Mouse (Mus musculus): ENCODE results near the gene Gm49510. TPM values are rescaled to one million over a fixed set of nuclear protein-coding genes. Genes with fewer than 3 reads are reported as not detected.

Gene Gm49510
- polyA plus RNA-seq, 1 experiment = not detected

GRCm38 (mm10) chr15:78927788-78928457 lies 28.5 kb downstream of the Gm49510 start:
- TF ChIP-seq CTCF (IDR thresholded peaks at IDR 0.05; ENCODE audit: insufficient read depth, low read depth, low read length) (no peak), POLR2A (IDR thresholded peaks at IDR 0.05; ENCODE audit: insufficient read depth, low read depth, low read length) (no peak)
- Histone ChIP-seq H3K4me3 (ENCODE audit: insufficient read depth, low read depth, low read length) (peak overlapping the region; percentile 41), H3K4me1 (ENCODE audit: control insufficient read depth, insufficient read depth, low read length) (peaks cover 33% of the 10 kb centered on the region), H3K27ac (ENCODE audit: insufficient read depth, low read depth, low read length) (peak overlapping the region; percentile 55)
- under 1% methylated on average over 30 of the region's 35 CpGs for WGBS

- Histone ChIP-seq H3K4me1 (ENCODE audit: control insufficient read depth, insufficient read depth, low read length) (peaks cover 33% of the 10 kb centered on the region), H3K27ac (ENCODE audit: insufficient read depth, low read depth, low read length) (peak overlapping the region; percentile 6; the same call in 1 of the 2 replicates)
- TF ChIP-seq POLR2A (IDR thresholded peaks at IDR 0.05; ENCODE audit: insufficient read depth, low read depth, low read length) (no peak), CTCF (IDR thresholded peaks at IDR 0.05; ENCODE audit: insufficient read depth, low read depth, low read length) (no peak)
These were observed 29.1 kb downstream of the Gm49510 start for GRCm38 (mm10) chr15:78928539-78928938.

GRCm38 (mm10) chr15:78930192-78930706 lies 30.8 kb downstream of the Gm49510 start:
- WGBS = 91% methylated on average over 6 of the region's 6 CpGs
- Histone ChIP-seq H3K27ac (ENCODE audit: insufficient read depth, low read depth, low read length) (no peak overlapping the region), H3K4me1 (ENCODE audit: control insufficient read depth, insufficient read depth, low read length) (peaks cover 31% of the 10 kb centered on the region), H3K4me3 (ENCODE audit: insufficient read depth, low read depth, low read length) (no peak overlapping the region)
- no peak for TF ChIP-seq CTCF (IDR thresholded peaks at IDR 0.05; ENCODE audit: insufficient read depth, low read depth, low read length)
- no peak for TF ChIP-seq POLR2A (IDR thresholded peaks at IDR 0.05; ENCODE audit: insufficient read depth, low read depth, low read length)

More at GRCm38 (mm10) chr15:78928539-78928938, 29.1 kb downstream of the Gm49510 start:
- WGBS = 46% methylated on average over 8 of the region's 8 CpGs
- no peak overlapping the region for H3K4me3 ChIP-seq (ENCODE audit: insufficient read depth, low read depth, low read length)

GRCm38 (mm10) chr15:78930801-78931426 lies 31.4 kb downstream of the Gm49510 start:
- Histone ChIP-seq H3K4me1 (ENCODE audit: control insufficient read depth, insufficient read depth, low read length) (peaks cover 25% of the 10 kb centered on the region), H3K4me3 (ENCODE audit: insufficient read depth, low read depth, low read length) (no peak overlapping the region), H3K27ac (ENCODE audit: insufficient read depth, low read depth, low read length) (no peak overlapping the region)
- WGBS = 91% methylated on average over 7 of the region's 7 CpGs
- TF ChIP-seq POLR2A (IDR thresholded peaks at IDR 0.05; ENCODE audit: insufficient read depth, low read depth, low read length) (no peak), CTCF (IDR thresholded peaks at IDR 0.05; ENCODE audit: insufficient read depth, low read depth, low read length) (no peak)

DNA sequence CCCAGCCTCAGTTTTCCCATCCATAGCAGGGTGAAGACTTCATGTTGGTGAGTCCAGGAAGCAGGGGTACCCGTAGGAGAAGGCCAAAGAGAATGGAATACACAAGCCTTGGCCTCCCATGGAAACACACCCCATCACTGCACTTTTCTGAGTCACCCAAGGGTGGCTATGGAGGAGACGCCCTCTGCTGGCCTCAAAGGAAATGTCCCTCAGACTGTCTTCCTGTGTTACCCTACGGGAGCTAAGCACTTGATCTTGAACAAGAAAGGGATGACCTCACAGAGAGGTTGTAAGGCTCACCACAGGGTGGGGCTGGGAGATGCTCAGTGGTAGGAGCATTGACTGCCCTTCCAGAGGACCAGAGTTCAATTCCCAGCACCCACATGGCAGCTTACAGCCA lies 32.1 kb downstream of the Gm49510 start:
- WGBS = 17% methylated on average over 3 of the region's 3 CpGs
- Histone ChIP-seq H3K4me1 (ENCODE audit: control insufficient read depth, insufficient read depth, low read length) (peaks cover 23% of the 10 kb centered on the region), H3K4me3 (ENCODE audit: insufficient read depth, low read depth, low read length) (no peak overlapping the region), H3K27ac (ENCODE audit: insufficient read depth, low read depth, low read length) (no peak overlapping the region)
- TF ChIP-seq CTCF (IDR thresholded peaks at IDR 0.05; ENCODE audit: insufficient read depth, low read depth, low read length) (no peak), POLR2A (IDR thresholded peaks at IDR 0.05; ENCODE audit: insufficient read depth, low read depth, low read length) (no peak)

DNA sequence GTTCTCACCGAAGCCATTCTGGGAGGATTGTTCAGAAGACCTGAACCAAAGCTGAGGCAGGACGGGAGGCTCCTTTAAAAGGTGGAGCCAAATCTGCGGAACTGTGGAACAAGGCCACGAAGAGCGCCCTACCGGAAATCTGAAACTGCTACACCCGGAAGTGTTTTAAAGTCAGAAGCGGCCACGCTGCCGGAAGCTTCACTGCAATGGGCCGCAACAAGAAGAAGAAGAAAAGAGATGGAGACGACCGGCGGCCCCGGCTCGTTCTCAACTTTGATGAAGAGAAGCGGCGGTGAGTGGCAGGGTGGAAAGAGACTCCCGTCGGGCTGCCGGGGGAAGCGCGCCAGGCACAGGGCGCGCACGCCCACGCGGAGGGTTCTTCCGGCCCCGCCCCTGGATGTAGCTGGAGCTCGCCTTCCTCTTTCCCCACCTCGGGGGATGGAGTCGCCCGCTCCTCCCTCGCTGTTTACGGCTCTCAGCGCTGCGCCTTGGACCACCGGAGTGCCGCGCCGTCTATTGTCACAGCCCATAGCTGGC lies 35.4 kb downstream of the Gm49510 start, which contains the start of gene Nol12:
Nol12 (plus strand) TSS at position 150 of the 537 bp plus-strand sequence.
- Histone ChIP-seq H3K4me3 (ENCODE audit: insufficient read depth, low read depth, low read length) (peak within 1 kb of the TSS; percentile 65), H3K27ac (ENCODE audit: insufficient read depth, low read depth, low read length) (peak within 1 kb of the TSS; percentile 61; the same call in 1 of the 2 replicates), H3K4me1 (ENCODE audit: control insufficient read depth, insufficient read depth, low read length) (peaks cover 11% of the 10 kb centered on the region)
- 0% methylated on average over 42 of the region's 42 CpGs for WGBS
- TF ChIP-seq POLR2A (IDR thresholded peaks at IDR 0.05; ENCODE audit: insufficient read depth, low read depth, low read length) = peak; percentile 51
- no peak for TF ChIP-seq CTCF (IDR thresholded peaks at IDR 0.05; ENCODE audit: insufficient read depth, low read depth, low read length)

- whole genome bisulfite sequencing = 91% methylated on average over 12 of the region's 12 CpGs
- TF ChIP-seq CTCF (IDR thresholded peaks at IDR 0.05; ENCODE audit: insufficient read depth, low read depth, low read length) (no peak), POLR2A (IDR thresholded peaks at IDR 0.05; ENCODE audit: insufficient read depth, low read depth, low read length) (no peak)
- Histone ChIP-seq H3K27ac (ENCODE audit: insufficient read depth, low read depth, low read length) (no peak overlapping the region), H3K4me1 (ENCODE audit: control insufficient read depth, insufficient read depth, low read length) (peaks cover 11% of the 10 kb centered on the region), H3K4me3 (ENCODE audit: insufficient read depth, low read depth, low read length) (no peak overlapping the region)
These were observed 36.9 kb downstream of the Gm49510 start for GRCm38 (mm10) chr15:78936403-78936802.

DNA sequence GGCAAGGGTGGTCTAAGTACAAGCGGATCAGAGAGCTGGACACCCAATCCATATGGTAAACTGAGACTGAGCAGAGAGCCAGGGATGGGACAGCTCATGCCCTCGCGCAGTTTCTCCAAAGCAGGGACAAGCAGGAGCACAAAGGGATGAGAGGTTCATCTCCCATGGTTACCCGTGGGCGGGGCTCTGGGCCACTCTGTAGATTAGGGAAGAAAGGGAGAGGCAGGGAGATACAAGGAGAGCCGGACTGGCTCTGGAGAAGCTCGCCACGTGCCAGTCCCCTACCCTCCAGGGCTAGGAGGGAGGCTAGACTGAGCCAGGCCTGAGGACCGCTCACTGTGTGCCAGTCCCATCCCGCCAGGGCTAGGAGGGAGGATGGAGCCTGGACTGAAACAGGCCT lies 37.8 kb downstream of the Gm49510 start:
- Histone ChIP-seq H3K4me3 (ENCODE audit: insufficient read depth, low read depth, low read length) (no peak overlapping the region), H3K27ac (ENCODE audit: insufficient read depth, low read depth, low read length) (no peak overlapping the region), H3K4me1 (ENCODE audit: control insufficient read depth, insufficient read depth, low read length) (peaks cover 11% of the 10 kb centered on the region)
- no peak for TF ChIP-seq POLR2A (IDR thresholded peaks at IDR 0.05; ENCODE audit: insufficient read depth, low read depth, low read length)
- TF ChIP-seq CTCF (IDR thresholded peaks at IDR 0.05; ENCODE audit: insufficient read depth, low read depth, low read length) = no peak
- 81% methylated on average over 10 of the region's 10 CpGs for WGBS

- no peak overlapping the region for H3K27ac ChIP-seq (ENCODE audit: insufficient read depth, low read depth, low read length)
- H3K4me1 ChIP-seq (ENCODE audit: control insufficient read depth, insufficient read depth, low read length) = peaks cover 14% of the 10 kb centered on the region
- WGBS = 56% methylated on average over 2 of the region's 2 CpGs
- TF ChIP-seq CTCF (IDR thresholded peaks at IDR 0.05; ENCODE audit: insufficient read depth, low read depth, low read length) (no peak), POLR2A (IDR thresholded peaks at IDR 0.05; ENCODE audit: insufficient read depth, low read depth, low read length) (no peak)
- H3K4me3 ChIP-seq (ENCODE audit: insufficient read depth, low read depth, low read length) = no peak overlapping the region
These were observed 38.5 kb downstream of the Gm49510 start for GRCm38 (mm10) chr15:78937963-78938362.
